Mouse (Mus musculus) frontal cortex, postnatal 36 days (tissue): ENCODE results near the gene Smyd3.
A peak's percentile ranks its signal among the peaks of the same experiment; 100 is the strongest.
"Not testable (repeated sequence)": the region's sequence is repeated elsewhere in the genome, so short reads cannot be mapped to it uniquely, and the experiment has no call there.

ENCODE experiments used
- DNase-seq, 2 experiments: peaks; one replicate each; pipeline ENCODE4 v3.0.0; 2022; ENCODE audit warnings: low spot score in 2 of 2

Gene Smyd3

DNA sequence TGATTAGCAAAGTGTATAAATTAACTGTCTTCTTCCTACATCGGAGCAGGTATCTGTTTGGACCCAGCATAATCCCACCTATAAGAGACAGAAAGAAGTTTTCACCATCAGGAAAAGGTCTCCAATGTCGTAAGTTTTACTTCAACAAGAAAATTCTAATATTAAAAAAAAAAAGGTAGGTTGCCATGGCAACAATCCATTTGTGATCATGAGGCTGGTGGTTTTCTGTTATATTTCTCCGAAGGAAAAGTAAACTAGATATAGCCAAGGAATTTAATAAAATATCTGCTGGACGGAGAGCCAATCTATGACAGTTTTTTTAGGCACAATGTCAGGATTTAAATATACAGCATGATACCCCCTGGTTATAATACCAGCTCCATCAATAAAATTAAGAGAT, 142.9 kb downstream of the Smyd3 start:
- DNase-seq, result no peak

DNA sequence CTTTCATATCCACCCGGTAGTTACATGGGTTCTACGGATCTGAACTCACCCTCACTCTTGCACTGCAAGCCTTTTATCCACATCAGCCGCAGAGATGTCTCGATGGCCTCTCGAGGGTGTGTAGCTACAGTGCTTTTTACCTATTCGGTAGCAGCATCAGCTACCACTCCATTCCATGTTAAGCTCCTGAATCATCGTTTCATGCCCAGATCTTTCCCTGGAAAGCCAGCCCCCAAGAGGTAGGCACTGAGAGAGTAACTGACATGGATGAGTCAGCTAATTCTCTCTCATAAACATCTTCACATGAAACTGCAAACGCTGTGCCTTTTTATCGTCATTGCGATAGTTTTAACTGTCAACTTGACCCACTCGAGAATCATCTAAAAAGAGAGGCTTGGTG, 143.9 kb downstream of the Smyd3 start:
- no peak for DNase-seq

DNA sequence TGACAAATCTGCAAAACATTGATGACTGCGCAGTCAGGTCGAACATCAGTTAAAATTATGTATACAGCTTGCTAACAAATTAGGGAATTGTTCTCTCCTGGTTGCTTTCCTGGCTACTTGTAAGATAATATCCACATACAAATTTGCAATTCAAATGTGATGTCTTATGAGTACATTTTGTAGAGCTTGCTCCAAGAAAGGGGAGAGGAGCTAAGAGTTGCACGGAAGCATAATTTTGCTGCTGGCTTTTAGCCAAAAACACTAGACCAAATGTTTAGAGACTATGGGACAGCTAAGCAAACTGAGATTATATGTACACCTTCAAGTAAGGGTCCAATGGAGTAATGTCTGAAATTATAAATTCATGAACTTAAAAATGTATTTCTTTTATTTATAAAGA, 146.7 kb downstream of the Smyd3 start:
- DNase-seq, result no peak

DNA sequence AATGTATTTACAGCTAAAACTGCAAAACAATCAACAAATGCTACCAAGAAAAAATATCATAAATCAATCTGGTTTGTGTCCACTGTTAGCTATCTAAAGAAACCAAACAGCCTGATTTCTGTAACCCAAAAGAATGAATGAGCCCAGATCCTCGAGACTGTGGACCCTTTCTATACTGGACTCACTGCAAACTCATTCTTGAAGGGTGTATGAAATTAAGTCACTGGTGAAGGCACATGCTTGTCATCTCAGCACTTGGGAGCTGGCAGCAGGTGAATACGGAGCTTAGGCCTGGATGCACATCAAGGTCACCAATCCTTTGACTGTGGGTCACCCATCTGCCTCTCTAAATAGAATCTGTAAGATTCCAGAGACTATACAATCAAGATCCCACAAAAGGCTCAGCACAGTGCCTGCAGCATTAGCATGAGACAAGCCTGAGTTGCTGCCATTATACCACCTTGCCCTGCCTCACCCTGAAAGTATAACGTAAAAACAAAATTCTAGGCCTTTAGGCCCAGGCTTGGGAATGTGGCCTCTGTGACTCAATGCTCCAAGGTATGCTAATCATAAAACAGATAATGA, 149.3 kb downstream of the Smyd3 start:
- no peak for DNase-seq

DNA sequence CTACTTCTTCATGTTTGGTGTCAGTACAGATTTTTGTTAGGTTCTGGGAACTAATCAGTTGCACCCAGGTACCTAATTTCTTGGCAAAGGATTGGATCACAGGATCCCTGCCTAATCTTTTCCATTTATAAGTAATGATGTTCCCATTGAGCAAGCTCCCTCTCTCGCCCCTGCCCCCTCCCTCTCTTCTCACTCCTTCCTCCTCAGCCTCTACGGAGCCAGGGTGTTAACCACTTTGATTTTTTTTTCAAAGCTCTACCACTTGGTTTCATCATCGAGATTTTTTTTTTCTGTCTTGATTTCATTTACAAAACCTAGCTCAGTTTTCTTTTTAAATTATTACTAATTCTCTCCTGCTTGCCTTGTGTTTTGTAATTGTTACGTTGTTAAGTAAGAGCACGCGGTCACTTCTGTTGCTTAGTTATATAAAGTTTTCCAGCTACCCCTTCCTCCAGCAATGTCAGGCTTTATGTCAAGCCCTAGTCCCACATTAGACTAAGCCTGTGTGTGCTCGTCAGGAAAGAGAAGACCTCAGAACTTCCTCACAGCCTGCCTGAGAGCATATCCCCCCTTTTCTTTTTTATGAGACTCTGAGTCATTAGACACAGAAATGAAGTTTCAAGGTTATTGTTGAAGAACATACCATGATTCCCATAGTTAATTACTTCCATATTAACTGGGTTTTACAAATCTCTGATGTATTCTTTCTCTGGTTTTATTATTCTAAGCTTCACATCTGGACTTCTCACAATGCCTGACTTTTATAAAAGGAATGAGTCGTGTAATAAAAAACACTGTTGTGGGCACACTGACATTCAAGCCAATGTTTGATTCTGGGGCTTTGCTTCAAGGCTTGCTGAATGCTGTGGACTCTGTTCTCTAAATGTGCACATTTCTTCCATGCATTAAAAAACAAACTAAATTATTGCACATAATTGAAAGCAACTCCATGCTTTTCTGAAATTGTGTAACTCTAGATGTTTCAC, 156.1 kb downstream of the Smyd3 start:
- no peak for DNase-seq

DNA sequence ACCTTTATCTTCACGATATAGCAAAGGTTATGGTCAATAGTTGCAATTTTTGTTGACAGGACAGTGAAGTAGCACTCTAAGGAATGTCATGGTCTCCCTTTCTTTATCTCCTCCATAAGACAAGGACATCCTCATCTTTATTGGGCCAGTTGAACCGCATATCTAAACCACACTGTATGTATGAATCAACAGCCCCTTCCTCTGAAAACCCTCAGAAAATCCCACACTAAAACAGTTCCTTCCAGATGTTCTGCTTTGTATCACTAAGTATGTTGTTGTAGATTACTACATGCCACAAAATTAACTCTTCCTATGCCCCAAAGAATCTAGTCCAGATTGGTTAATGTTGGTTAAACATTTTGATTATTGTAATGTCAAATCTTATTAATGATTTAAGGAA, 160.7 kb downstream of the Smyd3 start:
- no peak for DNase-seq

DNA sequence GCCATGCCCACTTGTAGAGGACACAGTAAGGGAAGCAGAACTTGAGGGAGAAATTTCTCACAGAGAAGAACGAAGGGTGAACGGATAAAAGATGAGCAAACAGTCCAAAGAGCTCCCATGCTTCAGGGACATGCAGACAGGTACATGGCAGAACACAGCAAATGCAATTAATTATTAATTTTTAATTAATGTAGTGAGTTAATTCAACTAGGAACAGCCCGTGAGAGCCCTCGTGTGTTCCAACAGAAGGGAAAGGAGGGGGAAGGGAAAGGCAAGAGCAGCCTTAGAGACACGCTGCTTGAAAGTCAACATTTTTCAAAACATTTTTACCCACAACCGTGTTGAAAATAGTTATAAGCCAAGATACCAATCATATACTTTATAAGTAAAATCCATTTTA, 163.6 kb downstream of the Smyd3 start:
- DNase-seq, result no peak

DNA sequence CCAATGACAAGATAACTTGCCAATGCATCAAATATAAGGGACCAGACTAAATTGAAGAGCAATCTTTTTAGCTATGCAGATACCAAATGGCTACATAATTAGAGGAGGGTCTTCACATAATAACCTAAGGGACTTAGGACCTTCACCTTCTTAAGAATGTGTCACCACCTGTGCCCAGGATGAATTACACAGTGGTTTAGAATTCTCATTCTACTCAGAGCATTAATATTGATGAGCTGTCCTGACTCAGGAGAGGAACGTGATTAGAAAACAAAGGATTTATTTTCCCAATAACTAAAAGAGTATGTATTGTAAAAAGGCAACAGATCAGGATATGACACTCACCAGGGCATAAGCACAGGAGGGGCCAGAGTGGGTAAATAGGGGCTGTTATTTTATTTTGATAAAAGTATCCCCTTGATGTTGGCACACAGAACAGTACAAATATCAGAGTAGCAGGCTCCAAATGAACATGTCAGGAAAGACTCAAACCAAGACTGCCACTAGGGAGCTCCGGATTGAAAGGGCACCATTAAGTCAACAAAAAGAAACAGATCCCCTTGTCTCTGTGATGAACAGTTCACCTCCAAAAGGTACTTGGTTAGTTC, 172.4 kb downstream of the Smyd3 start:
- DNase-seq, result no peak

DNA sequence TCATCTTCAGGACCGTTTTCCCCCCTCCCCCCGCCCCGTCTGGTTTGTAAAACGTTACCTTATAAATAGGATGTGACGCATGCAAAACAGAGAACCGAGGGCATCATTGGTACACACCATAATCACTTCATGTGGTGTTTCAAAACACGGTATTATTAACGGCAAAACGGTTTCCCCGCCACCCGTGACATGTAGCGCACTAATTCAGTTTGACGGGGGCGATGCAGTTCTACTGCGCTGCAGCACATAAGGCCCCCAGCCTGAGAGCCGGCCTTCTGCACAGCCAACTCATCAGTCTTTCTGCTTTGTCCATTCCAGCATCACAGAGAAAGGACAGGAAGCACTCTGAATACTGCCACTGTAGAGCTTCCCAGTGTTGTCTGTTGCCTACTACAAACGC, 174.4 kb downstream of the Smyd3 start:
- no peak for DNase-seq

DNA sequence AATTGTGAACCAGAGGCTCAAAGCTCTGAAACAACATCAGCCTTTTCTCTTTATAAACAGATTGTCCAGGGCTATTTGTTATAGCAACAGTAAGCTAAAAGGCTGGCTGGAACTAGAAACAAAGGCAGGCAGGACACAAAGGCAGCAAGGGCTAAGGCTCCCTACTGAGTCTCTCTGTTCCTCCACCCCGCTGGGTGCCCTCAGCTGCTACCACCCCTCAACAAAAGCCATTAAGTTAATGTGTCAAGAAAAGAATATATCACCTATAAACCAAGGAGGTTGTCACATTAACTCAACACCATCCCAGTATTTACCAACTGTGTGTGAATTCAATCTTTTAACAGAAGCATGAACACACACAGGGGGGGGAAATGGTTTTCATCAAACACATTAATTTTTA, 176.3 kb downstream of the Smyd3 start:
- DNase-seq, result no peak

DNA sequence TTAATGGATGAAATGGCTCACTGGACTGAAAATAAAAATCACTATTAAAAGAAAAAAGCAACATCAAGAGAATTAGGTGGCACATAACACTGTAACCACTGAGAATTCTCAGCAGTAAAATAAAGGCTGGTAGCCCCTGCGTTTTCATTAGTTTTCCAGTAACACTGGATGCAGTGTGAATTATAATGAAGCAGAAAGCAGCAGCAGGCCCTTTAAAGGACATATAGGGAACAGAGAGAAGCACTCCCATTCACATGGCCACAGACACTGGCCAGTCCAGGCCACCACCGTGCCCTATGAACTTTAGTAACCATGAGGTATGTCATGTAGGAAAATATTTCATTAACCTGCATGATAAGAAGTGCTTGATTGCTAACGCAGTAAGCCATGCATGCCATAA, 178.8 kb downstream of the Smyd3 start:
- DNase-seq, result no peak

DNA sequence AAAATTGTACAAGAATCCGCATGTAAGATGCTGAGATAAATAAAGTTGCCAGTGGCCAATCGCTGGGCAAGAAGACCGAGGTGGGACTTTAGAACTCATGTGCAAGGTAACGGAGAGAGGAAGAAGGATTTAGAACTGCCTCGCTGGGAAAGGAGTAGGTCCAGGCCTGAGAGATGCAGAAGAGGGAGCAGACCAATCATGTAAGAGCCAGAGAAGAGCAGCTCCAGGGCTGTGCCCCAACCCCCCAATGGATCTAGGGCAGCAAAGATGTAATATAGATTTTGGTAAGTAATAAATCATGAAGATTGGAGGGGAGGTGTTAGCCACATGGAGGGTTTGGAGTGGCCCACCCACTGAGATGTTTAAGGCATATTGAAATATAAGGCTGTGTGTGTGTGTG, 180.3 kb downstream of the Smyd3 start:
- DNase-seq, result no peak

DNA sequence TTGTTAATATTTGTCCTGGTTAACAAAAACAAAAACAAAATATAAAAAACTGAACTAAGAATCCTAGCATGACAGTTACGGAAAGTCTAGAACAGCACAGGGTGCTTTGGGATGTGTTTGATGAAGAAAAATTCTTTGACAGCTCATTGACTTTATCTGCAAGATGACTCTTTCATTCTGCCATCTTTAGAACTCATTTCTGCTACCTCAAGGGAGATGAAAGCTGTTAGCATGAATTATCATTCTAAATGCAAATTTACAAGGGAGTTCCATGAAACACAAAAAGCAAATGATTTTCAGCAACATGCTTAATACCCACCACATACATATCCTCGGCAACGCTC, 190.9 kb downstream of the Smyd3 start:
- no peak for DNase-seq

DNA sequence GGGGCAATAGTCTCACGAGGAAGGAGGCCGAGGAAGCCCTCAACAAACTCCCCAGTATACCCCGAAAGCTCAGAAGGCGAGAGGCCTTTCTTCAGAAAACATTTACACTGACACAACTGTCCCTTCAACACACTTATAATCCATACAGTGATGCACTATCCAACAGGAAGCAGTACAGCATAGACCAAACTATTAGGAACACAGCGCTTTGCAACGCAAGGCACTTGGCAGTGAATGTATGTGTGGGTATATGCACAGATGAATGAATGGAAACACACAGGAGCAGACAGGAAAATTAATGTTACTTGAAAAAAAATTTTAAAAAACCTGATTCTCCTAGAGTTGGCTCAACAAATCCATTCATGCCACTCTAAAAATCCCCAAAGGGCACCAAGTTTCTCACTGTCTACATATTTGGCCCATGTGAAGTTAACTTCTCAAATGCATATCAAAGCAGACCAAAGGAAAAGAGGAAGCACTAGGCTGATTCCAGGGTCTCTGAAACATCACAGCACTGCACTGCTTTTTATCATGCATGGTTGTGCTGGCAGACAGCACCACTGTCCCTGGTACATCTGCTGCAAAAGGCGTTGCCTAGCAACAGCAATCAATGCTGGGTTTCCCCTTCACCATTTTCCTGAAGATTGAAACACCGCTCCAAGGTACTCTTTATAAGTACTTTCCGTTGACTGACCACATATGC, 191.4 kb downstream of the Smyd3 start:
- DNase-seq, result peak; percentile 31 to 45

DNA sequence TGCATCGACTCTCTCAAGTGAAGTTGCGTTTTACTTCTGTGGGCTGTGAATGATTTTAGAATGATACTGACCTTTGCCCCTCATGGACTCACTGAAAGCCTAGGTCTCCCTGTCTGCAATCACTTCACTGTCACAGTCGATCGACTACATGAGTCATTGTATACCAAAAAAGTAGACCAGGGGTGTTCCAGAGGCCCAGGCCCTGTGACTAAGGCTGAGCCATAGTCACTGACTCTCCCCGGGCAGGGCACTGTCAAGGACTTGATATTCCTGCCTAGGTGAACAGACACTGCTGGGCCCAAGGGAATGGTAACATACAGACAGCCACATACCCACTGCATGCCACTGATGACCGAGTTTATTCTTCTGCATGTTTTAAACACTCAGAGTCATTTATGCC, 193.6 kb downstream of the Smyd3 start:
- no peak for DNase-seq

DNA sequence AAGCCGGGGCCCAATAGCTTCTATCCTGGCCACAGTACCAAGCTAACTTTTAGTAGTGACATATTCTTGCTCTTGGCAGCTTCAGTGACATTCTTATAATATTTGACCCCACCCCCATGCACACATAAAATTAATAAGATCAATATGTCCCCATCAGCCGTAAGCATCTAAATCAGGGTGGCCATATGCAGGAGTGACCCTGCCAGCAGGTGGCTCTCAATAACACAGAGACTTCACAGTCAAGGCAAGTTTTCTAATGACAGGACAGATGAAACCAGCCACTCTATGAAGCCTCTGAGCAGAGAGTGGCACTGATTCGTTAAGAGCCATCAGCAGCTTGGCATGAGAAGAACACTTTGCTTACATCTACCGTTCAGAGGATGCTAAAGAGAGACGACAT, 204.2 kb downstream of the Smyd3 start:
- no peak for DNase-seq

DNA sequence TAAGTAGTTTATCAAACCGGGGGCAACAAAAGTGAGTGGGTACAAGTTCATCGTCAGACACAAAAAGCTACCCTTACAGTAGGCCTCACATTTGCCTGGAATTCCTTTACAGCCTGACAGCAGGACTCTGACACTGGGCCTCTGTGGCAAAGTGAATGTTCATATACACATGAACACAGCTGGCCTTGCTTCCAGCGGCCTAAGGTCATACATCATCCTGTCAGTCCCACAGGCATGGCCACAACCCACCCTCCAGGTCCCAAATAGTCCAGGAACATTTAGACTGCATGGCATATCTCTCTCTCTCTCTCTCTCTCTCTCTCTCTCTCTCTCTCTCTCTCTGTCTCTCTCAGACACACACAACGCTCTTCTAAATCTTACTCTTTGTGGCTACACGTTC, 208.4 kb downstream of the Smyd3 start:
- no peak for DNase-seq

DNA sequence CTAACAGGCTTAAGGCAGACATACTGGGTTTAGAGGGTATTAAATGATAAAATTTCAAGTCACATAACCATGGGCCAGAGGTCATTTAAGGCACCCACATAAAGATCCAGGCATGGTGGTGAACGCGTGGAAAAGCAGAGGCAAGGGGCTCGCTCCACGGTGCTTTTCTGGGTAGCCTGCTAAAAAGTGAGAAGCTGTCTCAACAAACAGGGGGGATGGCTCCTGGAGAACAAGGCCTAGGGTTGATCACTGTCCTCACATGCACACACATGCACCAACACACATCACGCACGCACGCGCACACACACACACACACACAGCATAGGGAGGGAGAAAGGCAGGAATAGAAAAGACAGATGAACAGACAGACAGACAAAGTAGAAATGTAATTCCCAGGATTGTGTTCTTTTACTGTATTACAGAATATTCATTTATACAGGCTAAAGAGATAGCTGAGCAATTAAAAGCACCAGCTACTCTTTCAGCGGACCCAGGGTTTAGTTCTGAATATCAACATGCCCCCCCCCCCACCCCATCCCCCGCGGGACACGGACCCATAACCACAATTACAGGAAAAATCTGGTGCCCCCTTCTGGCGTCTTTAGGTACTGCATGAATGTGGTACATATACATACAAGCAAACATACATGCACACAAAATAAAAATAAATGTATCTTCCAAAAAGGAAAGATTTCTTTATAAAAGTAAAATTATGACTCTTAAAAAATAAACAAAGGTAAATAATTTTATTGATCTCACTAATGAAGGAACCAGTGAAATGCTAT, 215.2 kb downstream of the Smyd3 start:
- DNase-seq, result no peak

DNA sequence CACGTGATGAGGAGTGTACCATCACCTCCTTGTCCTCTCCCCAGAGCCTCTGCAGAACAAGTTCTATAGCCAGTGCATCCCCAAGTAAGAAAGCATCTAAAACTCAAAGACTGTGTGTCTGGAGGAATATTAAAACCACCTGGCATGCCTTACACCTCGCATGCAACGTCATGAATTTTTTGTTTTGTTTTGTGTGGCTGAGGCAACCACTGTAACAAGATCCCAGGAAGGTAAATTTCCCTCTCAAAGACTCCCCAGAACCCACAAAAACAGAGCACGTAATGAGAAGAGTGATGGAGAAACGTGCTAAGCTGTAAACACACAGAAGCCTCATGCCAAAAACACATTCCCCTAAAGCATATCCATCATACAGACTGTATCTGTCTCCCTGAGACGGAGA, 222.2 kb downstream of the Smyd3 start:
- no peak for DNase-seq

DNA sequence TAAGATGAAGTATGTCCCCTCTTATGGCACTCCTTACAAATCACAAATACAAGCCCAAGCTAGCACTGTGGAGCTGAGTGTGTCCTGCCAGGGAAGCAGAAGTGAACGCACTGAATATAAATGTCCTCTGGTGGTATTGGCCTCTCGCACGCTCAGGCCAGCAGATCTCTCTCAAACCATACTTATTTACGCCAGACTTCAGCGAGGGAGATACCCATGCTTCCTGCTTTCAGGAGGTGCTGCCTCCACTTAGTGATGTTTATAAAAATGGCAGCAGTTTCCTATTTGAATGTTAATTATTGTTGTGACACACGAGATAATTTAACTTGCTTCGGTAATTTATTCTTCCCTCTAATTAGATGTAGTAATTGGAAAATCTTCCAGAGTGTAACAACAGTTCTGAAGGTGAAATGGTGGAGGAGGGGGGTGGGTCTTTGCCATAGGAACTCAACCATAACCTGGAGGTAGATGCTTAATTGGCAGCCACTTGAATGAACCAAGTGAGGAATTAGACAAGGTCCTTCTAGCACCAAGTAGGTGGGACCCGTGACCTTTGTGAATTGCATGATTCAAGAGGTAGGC, 224.0 kb downstream of the Smyd3 start:
- DNase-seq, result no peak

DNA sequence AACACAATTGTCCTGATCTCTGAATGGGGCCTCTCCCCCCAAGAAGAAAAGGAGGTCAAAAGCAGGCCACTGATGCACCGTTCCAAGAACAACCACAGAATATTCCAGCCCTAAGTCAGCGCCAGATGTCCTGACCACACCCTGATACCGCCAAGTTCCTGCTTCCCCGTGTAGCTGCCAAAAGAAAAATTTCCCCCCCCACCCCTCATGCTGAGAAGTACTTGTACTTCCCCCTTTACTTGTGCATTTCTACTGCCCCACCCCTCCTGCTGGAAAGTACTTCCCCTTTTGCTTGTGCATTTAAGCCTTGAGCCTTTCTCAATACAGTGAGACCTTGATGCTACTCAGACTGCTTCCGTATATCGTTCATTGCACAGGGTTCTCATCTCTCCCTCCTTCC, 227.7 kb downstream of the Smyd3 start:
- not testable (repeated sequence) for DNase-seq
